Mouse (Mus musculus) intestine, postnatal 0 days (tissue): ENCODE results near the gene Msl1. TPM values are rescaled to one million over a fixed set of nuclear protein-coding genes. Genes with fewer than 3 reads are reported as not detected.

Experiments
- ATAC-seq: fragments of 200-750 bp; cut with Nextera tagmentation; 2 replicates; pipeline ENCODE4 v1.8.0; 2017; ENCODE audit warnings: mild to moderate bottlenecking, moderate TSS enrichment, moderate library complexity
- H3K27ac ChIP-seq: fragments of 300-500 bp; sonication (generic); 2 replicates; pipeline ENCODE4 v1.5.1; 2014; ENCODE audit warnings: mild to moderate bottlenecking, low read depth, low read length, moderate library complexity
- H3K27me3 ChIP-seq: fragments of 300-500 bp; sonication (generic); replicated peaks from 2 replicates; pipeline ENCODE4 v1.6.1; 2014; ENCODE audit warnings: low read length, mixed read lengths; ENCODE audit not compliant: control insufficient read depth, insufficient read depth
- H3K36me3 ChIP-seq: fragments of 300-500 bp; sonication (generic); 2 replicates; pipeline ENCODE4 v1.6.1; 2014; ENCODE audit warnings: mild to moderate bottlenecking, moderate library complexity; ENCODE audit not compliant: control insufficient read depth, insufficient read depth
- H3K4me1 ChIP-seq: fragments of 300-500 bp; sonication (generic); replicated peaks from 2 replicates; pipeline ENCODE4 v1.6.1; 2014; ENCODE audit warnings: antibody characterized with exemption, low read length, mixed read lengths; ENCODE audit not compliant: control insufficient read depth, insufficient read depth
- H3K4me2 ChIP-seq: fragments of 300-500 bp; sonication (generic); replicated peaks from 2 replicates; pipeline ENCODE4 v1.6.1; 2014; ENCODE audit warnings: low read depth, mild to moderate bottlenecking, moderate library complexity
- H3K4me3 ChIP-seq: fragments of 300-500 bp; sonication (generic); 2 replicates; pipeline ENCODE4 v1.5.1; 2014; ENCODE audit warnings: low read depth, low read length
- H3K9ac ChIP-seq: fragments of 300-500 bp; sonication (generic); 2 replicates; pipeline ENCODE4 v1.6.1; 2014; ENCODE audit warnings: mild to moderate bottlenecking, low read depth, low read length
- H3K9me3 ChIP-seq: fragments of 300-500 bp; sonication (generic); 2 replicates; pipeline ENCODE4 v1.6.1; 2016; ENCODE audit warnings: mixed run types; ENCODE audit not compliant: control insufficient read depth
- CTCF ChIP-seq: sonication (generic); IDR thresholded peaks from 2 replicates; pipeline ENCODE4 v1.5.1; 2016; ENCODE audit warnings: low read depth, mild to moderate bottlenecking, control low read depth, antibody characterized with exemption, moderate library complexity
- WGBS: fragments of 180-500 bp; shearing (Covaris S2); extraction: QIAGEN DNeasy Blood & Tissue Kit; methylation state at CpG from one replicate; pipeline ENCODE4 v1.1.7; 2014; 5-methylcytosine and 5-hydroxymethylcytosine counted together
- polyA plus RNA-seq: library from polyadenylated mRNA; unstranded; fragments of >200 nt; fragmentation: Nextera tagmentation; extraction: Ambion mirVana; gene quantifications from 2 replicates; pipeline ENCODE4 v1.2.1, GENCODE M21; 2015

Gene Msl1
- polyA plus RNA-seq, 1 experiment from 2014 or later, result 12.6 TPM

GRCm38 (mm10) chr11:98786359-98787214 is 8.7 kb upstream of the Msl1 start:
- H3K4me3 ChIP-seq, result 0 out of 2 replicates have a peak overlapping the region, but pooled peaks have one; percentile 5

DNA sequence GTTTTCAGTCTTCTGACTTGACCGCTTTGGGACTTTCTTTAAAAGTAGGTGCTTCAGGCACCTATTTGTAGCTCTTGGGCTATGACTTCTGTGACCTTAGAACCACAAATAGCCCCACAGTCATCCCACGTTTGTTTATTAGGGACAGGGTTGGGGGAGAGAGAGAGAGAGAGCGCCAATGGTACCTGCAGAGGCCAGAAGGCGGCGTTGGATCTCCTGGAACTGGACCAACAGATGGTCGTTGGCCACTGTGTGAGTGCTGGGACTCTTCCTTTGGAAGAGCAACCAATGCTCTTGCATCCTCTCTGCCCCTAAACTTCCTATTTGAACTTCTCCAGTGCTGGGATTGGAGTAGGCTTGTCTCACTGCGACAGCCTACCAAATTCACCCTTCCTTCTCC is 8.1 kb upstream of the Msl1 start:
- Histone ChIP-seq H3K9ac (no peak overlapping the region), H3K36me3 (no peaks in the 10 kb centered on the region), H3K9me3 (no peaks in the 10 kb centered on the region), H3K4me3 (no peak overlapping the region), H3K4me1 (peaks cover 18% of the 10 kb centered on the region), H3K4me2 (peak overlapping the region; percentile 49), H3K27ac (no peak overlapping the region; the same call in 1 of the 2 replicates), H3K27me3 (no peaks in the 10 kb centered on the region)
- 21% methylated on average over 7 of the region's 7 CpGs for WGBS
- ATAC-seq, result no peak
- TF ChIP-seq CTCF, result no peak

More at GRCm38 (mm10) chr11:98786359-98787214, 8.7 kb upstream of the Msl1 start:
- 3% methylated on average over 14 of the region's 15 CpGs for WGBS
- Histone ChIP-seq H3K4me1 (peaks cover 22% of the 10 kb centered on the region), H3K4me2 (peak overlapping the region; percentile 49), H3K9me3 (no peaks in the 10 kb centered on the region), H3K27ac (peak overlapping the region; percentile 77), H3K9ac (no peak overlapping the region), H3K36me3 (no peaks in the 10 kb centered on the region), H3K27me3 (no peaks in the 10 kb centered on the region)
- peak; percentile 38 for ATAC-seq
- TF ChIP-seq CTCF, result peak; percentile 91

DNA sequence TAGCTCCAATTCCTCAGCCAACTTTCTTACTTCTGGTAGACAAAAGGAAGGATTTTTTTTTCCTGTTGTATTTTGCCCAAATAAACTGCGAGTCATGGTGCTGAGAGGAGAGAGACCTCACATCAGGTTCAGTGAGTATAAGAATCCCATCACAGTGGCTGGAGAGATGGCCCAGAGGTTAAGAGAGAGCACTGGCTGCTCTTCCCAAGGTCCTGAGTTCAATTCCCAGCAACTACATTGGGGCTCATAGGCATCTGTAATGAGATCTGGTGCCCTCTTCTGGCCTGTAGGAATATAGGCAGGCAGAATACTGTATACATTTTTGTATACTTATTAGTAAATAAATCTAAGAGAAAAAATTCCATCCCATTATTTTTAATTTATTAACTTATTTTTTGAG is 7.6 kb upstream of the Msl1 start:
- H3K4me1 ChIP-seq, result peaks cover 14% of the 10 kb centered on the region
- WGBS, result 92% methylated on average over 1 of the region's 1 CpGs
- ATAC-seq, result no peak

GRCm38 (mm10) chr11:98788139-98788538 is 7.2 kb upstream of the Msl1 start:
- Histone ChIP-seq H3K9me3 (no peaks in the 10 kb centered on the region), H3K9ac (no peak overlapping the region), H3K4me2 (peak overlapping the region; percentile 81; the same call in 1 of the 2 replicates), H3K27ac (peak overlapping the region; percentile 17; the same call in 1 of the 2 replicates), H3K4me1 (peaks cover 12% of the 10 kb centered on the region), H3K36me3 (no peaks in the 10 kb centered on the region), H3K4me3 (no peak overlapping the region), H3K27me3 (no peaks in the 10 kb centered on the region)
- no peak for TF ChIP-seq CTCF
- 90% methylated on average over 5 of the region's 5 CpGs for WGBS
- no peak for ATAC-seq

More for the DNA sequence above, 7.6 kb upstream of the Msl1 start:
- Histone ChIP-seq H3K9me3 (no peaks in the 10 kb centered on the region), H3K9ac (no peak overlapping the region), H3K4me3 (no peak overlapping the region), H3K4me2 (no peak overlapping the region), H3K27me3 (no peaks in the 10 kb centered on the region), H3K27ac (no peak overlapping the region), H3K36me3 (no peaks in the 10 kb centered on the region)
- peak; percentile 72 for TF ChIP-seq CTCF

GRCm38 (mm10) chr11:98788550-98789218 is 6.6 kb upstream of the Msl1 start:
- H3K4me2 ChIP-seq, result peak overlapping the region; percentile 81
- ATAC-seq, result peak; percentile 75
- peak overlapping the region; percentile 17; the same call in 1 of the 2 replicates for H3K27ac ChIP-seq
- H3K4me1 ChIP-seq, result peaks cover 9% of the 10 kb centered on the region
- no peaks in the 10 kb centered on the region for H3K27me3 ChIP-seq
- H3K4me3 ChIP-seq, result peak overlapping the region; percentile 51
- 7% methylated on average over 18 of the region's 18 CpGs for WGBS
- TF ChIP-seq CTCF, result peak; percentile 90
- H3K9ac ChIP-seq, result no peak overlapping the region
- H3K36me3 ChIP-seq, result no peaks in the 10 kb centered on the region
- H3K9me3 ChIP-seq, result no peaks in the 10 kb centered on the region

- H3K9me3 ChIP-seq, result no peaks in the 10 kb centered on the region
- WGBS, result 1% methylated on average over 25 of the region's 25 CpGs
- H3K36me3 ChIP-seq, result no peaks in the 10 kb centered on the region
- TF ChIP-seq CTCF, result no peak
- H3K9ac ChIP-seq, result peak overlapping the region; percentile 42
- H3K27ac ChIP-seq, result peak overlapping the region; percentile 70
- peak overlapping the region; percentile 51 for H3K4me3 ChIP-seq
- peak; percentile 28 for ATAC-seq
- H3K4me1 ChIP-seq, result 0 out of 2 replicates have a peak, but pooled peaks cover 4% of the 10 kb centered on the region
- no peaks in the 10 kb centered on the region for H3K27me3 ChIP-seq
- H3K4me2 ChIP-seq, result peak overlapping the region; percentile 81
These were observed 6.0 kb upstream of the Msl1 start for GRCm38 (mm10) chr11:98789219-98789807.
